Mouse (Mus musculus) urinary bladder, postnatal 25 days (tissue): ENCODE results near the gene Ildr2.

Experiments
- DNase-seq: peaks from one replicate; pipeline ENCODE4 v3.0.0; 2022; ENCODE audit warnings: low spot score

Gene Ildr2

GRCm38 (mm10) chr1:166284390-166284789 lies 30.5 kb downstream of the Ildr2 start:
- no peak for DNase-seq

GRCm38 (mm10) chr1:166286231-166286630 lies 32.3 kb downstream of the Ildr2 start:
- DNase-seq = no peak

GRCm38 (mm10) chr1:166290562-166290961 lies 36.6 kb downstream of the Ildr2 start:
- DNase-seq = no peak

- DNase-seq = no peak
These were observed 39.1 kb downstream of the Ildr2 start for GRCm38 (mm10) chr1:166293086-166293485.

- no peak for DNase-seq
These were observed 41.6 kb downstream of the Ildr2 start for GRCm38 (mm10) chr1:166295548-166295947.

- no peak for DNase-seq
These were observed 42.4 kb downstream of the Ildr2 start for GRCm38 (mm10) chr1:166296371-166296770.

- DNase-seq = no peak
These were observed 43.0 kb downstream of the Ildr2 start for GRCm38 (mm10) chr1:166296971-166297370.

GRCm38 (mm10) chr1:166297499-166298111 lies 43.7 kb downstream of the Ildr2 start:
- DNase-seq = no peak

GRCm38 (mm10) chr1:166298884-166299283 lies 44.9 kb downstream of the Ildr2 start:
- DNase-seq = no peak

GRCm38 (mm10) chr1:166299821-166300220 lies 45.9 kb downstream of the Ildr2 start:
- DNase-seq = no peak

GRCm38 (mm10) chr1:166300526-166300925 lies 46.6 kb downstream of the Ildr2 start:
- no peak for DNase-seq

GRCm38 (mm10) chr1:166304352-166305240 lies 50.7 kb downstream of the Ildr2 start:
- DNase-seq = no peak

- no peak for DNase-seq
These were observed 54.5 kb downstream of the Ildr2 start for GRCm38 (mm10) chr1:166308471-166308850.

- DNase-seq = peak; percentile 14
These were observed 55.1 kb downstream of the Ildr2 start for GRCm38 (mm10) chr1:166308851-166309715.

- DNase-seq = no peak
These were observed 57.2 kb downstream of the Ildr2 start for GRCm38 (mm10) chr1:166311151-166311550.

GRCm38 (mm10) chr1:166313637-166314036 lies 59.7 kb downstream of the Ildr2 start:
- DNase-seq = no peak

GRCm38 (mm10) chr1:166315706-166316105 lies 61.8 kb downstream of the Ildr2 start:
- no peak for DNase-seq

- DNase-seq = peak; percentile 33
These were observed 65.3 kb downstream of the Ildr2 start for GRCm38 (mm10) chr1:166319132-166319698.

- no peak for DNase-seq
These were observed 72.5 kb downstream of the Ildr2 start for GRCm38 (mm10) chr1:166326421-166326820.

- DNase-seq = no peak
These were observed 76.8 kb downstream of the Ildr2 start for GRCm38 (mm10) chr1:166330752-166331151.

- DNase-seq = peak; percentile 7
These were observed 85.2 kb downstream of the Ildr2 start for GRCm38 (mm10) chr1:166339110-166339509.

GRCm38 (mm10) chr1:166342060-166342459 lies 88.1 kb downstream of the Ildr2 start:
- DNase-seq = no peak
